Mouse (Mus musculus) large intestine, adult 2 months (tissue): ENCODE measurements around the gene Ms4a18. TPM values are rescaled to one million over a fixed set of nuclear protein-coding genes. Genes with fewer than 3 reads are reported as not detected.

ENCODE experiments used
- DNase-seq: peaks from one replicate; pipeline ENCODE4 v3.0.0-alpha.2; 2012; ENCODE audit warnings: low read depth, low spot score
- WGBS: fragments of 180-500 bp; shearing (Covaris S2); methylation state at CpG from one replicate; pipeline ENCODE4 v1.1.7; 2018; 5-methylcytosine and 5-hydroxymethylcytosine counted together
- polyA plus RNA-seq: library from polyadenylated mRNA; depleted of rRNA; stranded (reverse); fragments of >200 nt; gene quantifications from 2 replicates; pipeline ENCODE4 v1.2.3, GENCODE M21; 2012; rRNA removed

Ms4a18 gene
- polyA plus RNA-seq, 1 experiment = 103 TPM

DNA sequence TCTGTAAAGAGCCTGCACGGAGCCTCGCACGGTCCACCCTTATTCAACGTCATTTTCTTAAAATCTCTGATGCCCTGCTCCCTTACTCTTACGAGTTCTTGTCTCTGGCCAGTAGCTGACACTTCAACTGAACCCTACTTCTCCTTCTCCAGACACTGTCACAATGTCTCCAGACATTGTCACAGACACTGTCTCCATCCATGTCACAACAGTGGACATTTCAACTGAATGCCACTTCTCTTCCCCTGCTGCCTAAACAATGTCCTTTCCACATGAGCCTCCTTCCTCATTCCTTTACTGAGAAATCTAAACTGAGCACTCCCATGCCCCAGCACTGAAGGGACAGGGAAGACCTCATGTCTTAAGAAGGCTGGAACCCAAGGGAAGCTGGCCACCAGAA is 70.6 kb downstream of the Ms4a18 start:
- 44% methylated on average over 5 of the region's 5 CpGs for whole genome bisulfite sequencing
- DNase-seq = no peak

Other genes with a start within 250 kb of the Ms4a18 start
- gene Cd6, start 188.0 kb downstream of the Ms4a18 start, polyA plus RNA-seq = 5.6 and 7.3 TPM in 2 replicates
- gene Slc15a3, start 178.3 kb downstream of the Ms4a18 start, polyA plus RNA-seq = 10.1 and 14.6 TPM in 2 replicates
- gene Tmem132a, start 148.1 kb downstream of the Ms4a18 start, polyA plus RNA-seq = 5.3 and 5.7 TPM in 2 replicates
- 41.7 and 49.4 TPM in 2 replicates for gene Tmem109, start 136.0 kb downstream of the Ms4a18 start, polyA plus RNA-seq
- gene Prpf19, start 122.8 kb downstream of the Ms4a18 start, polyA plus RNA-seq = 174 and 229 TPM in 2 replicates
- 0.30 and 0.35 TPM in 2 replicates for gene Zp1, start 97.4 kb downstream of the Ms4a18 start, polyA plus RNA-seq
- 0.77 and 0.86 TPM in 2 replicates for gene Ptgdr2, start 80.9 kb downstream of the Ms4a18 start, polyA plus RNA-seq
- gene Ccdc86, start 68.8 kb downstream of the Ms4a18 start, polyA plus RNA-seq = 6.6 and 7.0 TPM in 2 replicates
- gene Ms4a10, start 43.4 kb downstream of the Ms4a18 start, polyA plus RNA-seq = 67.1 and 273 TPM in 2 replicates
- 0.73 and 2.2 TPM in 2 replicates for gene Ms4a15, start 24.8 kb downstream of the Ms4a18 start, polyA plus RNA-seq
- gene Ms4a8a, start 63.1 kb upstream of the Ms4a18 start, polyA plus RNA-seq = 542 and 606 TPM in 2 replicates
- not detected in 2 replicates for gene 1700017D01Rik, start 112.8 kb upstream of the Ms4a18 start, polyA plus RNA-seq
- gene 1700025F22Rik, start 147.3 kb upstream of the Ms4a18 start, polyA plus RNA-seq = not detected in 2 replicates
- not detected in 2 replicates for gene Ms4a13, start 178.7 kb upstream of the Ms4a18 start, polyA plus RNA-seq
- gene Ms4a12, start 214.4 kb upstream of the Ms4a18 start, polyA plus RNA-seq = 21.1 and 22.5 TPM in 2 replicates
- 2.6 and 2.8 TPM in 2 replicates for gene Ms4a1, start 248.2 kb upstream of the Ms4a18 start, polyA plus RNA-seq